29 mouse cellular contexts compared by ENCODE assay signal in the genomic region with DNA sequence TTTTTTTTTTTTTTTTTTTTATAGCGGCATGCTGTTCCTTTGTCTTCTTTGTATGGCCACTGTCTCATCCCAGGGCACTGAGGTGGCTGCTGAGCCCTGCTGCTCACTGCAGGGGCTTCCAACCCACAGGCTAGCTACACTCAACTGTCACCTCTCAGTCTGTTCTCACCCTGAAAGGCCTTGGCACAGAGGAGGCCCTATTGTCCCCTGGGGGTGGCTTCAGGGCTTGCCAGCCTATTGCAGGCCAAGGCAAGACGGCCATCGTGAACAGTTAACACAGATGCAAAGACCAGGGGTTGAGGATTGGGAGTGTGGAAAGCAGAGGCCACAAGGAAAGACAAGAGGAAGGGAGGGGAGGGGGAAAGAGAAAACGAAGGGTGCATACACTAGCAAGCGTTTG. TPM values are rescaled to one million over a fixed set of nuclear protein-coding genes. Genes with fewer than 3 reads are reported as not detected.
DNase-seq lines count a peak whose midpoint lies in the region; ATAC-seq lines count a peak whose summit lies in the region.
"Had no signal": no experiment of that assay in that cellular context is flagged by ENCODE, and none has a peak within 500 bp of the region (broad histone marks: within the 10 kb centered on the region; RNA-seq: fewer than 3 reads in every experiment).

No protein-coding gene starts in this region.

- H3K4me3 ChIP-seq in heart, embryonic 10.5 days = no peak overlapping the region
- no peak overlapping the region for H3K4me3 ChIP-seq in heart, embryonic 11.5 days (ENCODE audit: low read depth, low read length)
- no peak overlapping the region for H3K4me3 ChIP-seq in midbrain, embryonic 13.5 days (replicated peaks)
- no peak overlapping the region for H3K4me3 ChIP-seq in midbrain, embryonic 16.5 days (ENCODE audit: low read depth, low read length)
- H3K4me3 ChIP-seq: gastrocnemius, adult 2 months; heart, embryonic 12.5 days; limb, embryonic 12.5 days; midbrain, embryonic 15.5 days; neural tube, embryonic 15.5 days had no signal

- H3K27me3 ChIP-seq in heart, embryonic 10.5 days (ENCODE audit: insufficient read depth, poor library complexity, severe bottlenecking) = no peaks in the 10 kb centered on the region; the same call in 1 of the 2 replicates
- H3K27me3 ChIP-seq in heart, embryonic 11.5 days (ENCODE audit: control insufficient read depth, insufficient read depth, low read length) = no peaks in the 10 kb centered on the region
- no peaks in the 10 kb centered on the region for H3K27me3 ChIP-seq in midbrain, embryonic 13.5 days
- no peaks in the 10 kb centered on the region for H3K27me3 ChIP-seq in midbrain, embryonic 16.5 days (ENCODE audit: control insufficient read depth, insufficient read depth, low read depth, low read length)
- H3K27me3 ChIP-seq: limb, embryonic 12.5 days; midbrain, embryonic 15.5 days; neural tube, embryonic 15.5 days had no signal

- WGBS in heart, embryonic 10.5 days = 61% methylated on average over 5 of the region's 5 CpGs
- 59% methylated on average over 5 of the region's 5 CpGs for WGBS in heart, embryonic 11.5 days (ENCODE audit: insufficient replicate concordance)
- 47% methylated on average over 5 of the region's 5 CpGs for WGBS in midbrain, embryonic 13.5 days
- 40% methylated on average over 5 of the region's 5 CpGs for WGBS in midbrain, embryonic 16.5 days

- peak; percentile 71 for DNase-seq in adrenal gland, postnatal 14 days
- no peak for DNase-seq in adrenal gland, postnatal 4 days (ENCODE audit: low spot score in 2 of 2)
- DNase-seq in heart, embryonic 10.5 days (ENCODE audit: low spot score) = peak; percentile 43
- peak; percentile 58 for DNase-seq in retina, embryonic 14.5 days (ENCODE audit: low spot score)
- DNase-seq: cerebellum, adult 18-20 months; gastrocnemius, adult 2 months; heart, postnatal 10 days; kidney, adult 8-10 months; kidney, postnatal 10 days; liver, postnatal 0 days; lung, postnatal 10 days; thymus, adult 2 months; thymus, postnatal 4 days had no signal

- no peak overlapping the region for H3K4me2 ChIP-seq in heart, embryonic 11.5 days
- no peak overlapping the region for H3K4me2 ChIP-seq in midbrain, embryonic 13.5 days (replicated peaks)
- H3K4me2 ChIP-seq in midbrain, embryonic 16.5 days (ENCODE audit: low read length) = no peak overlapping the region
- H3K4me2 ChIP-seq: heart, embryonic 12.5 days; limb, embryonic 12.5 days; liver, embryonic 11.5 days; midbrain, embryonic 15.5 days; neural tube, embryonic 15.5 days had no signal

- no peak for ATAC-seq in heart, embryonic 11.5 days (replicated peaks; ENCODE audit: insufficient number of reproducible peaks, low FRiP score, low TSS enrichment)
- ATAC-seq in midbrain, embryonic 13.5 days = no peak
- ATAC-seq in midbrain, embryonic 16.5 days = no peak
- no peak for ATAC-seq in monocyte, adult 5-6 weeks (replicated peaks; ENCODE audit: insufficient number of reproducible peaks, low FRiP score, low TSS enrichment, poor library complexity, severe bottlenecking)
- ATAC-seq: inflammation-experienced regulatory T-cells, adult 6 months; liver, postnatal 0 days; midbrain, embryonic 15.5 days had no signal

- 0 out of 2 replicates have a peak, but pooled peaks cover 2% of the 10 kb centered on the region for H3K4me1 ChIP-seq in heart, embryonic 10.5 days
- H3K4me1 ChIP-seq in heart, embryonic 11.5 days (ENCODE audit: control insufficient read depth, insufficient read depth, low read length) = 0 out of 2 replicates have a peak, but pooled peaks cover 4% of the 10 kb centered on the region
- peaks cover 3% of the 10 kb centered on the region; the same call in 1 of the 2 replicates for H3K4me1 ChIP-seq in midbrain, embryonic 13.5 days (replicated peaks)
- 0 out of 2 replicates have a peak, but pooled peaks cover 2% of the 10 kb centered on the region for H3K4me1 ChIP-seq in midbrain, embryonic 16.5 days (ENCODE audit: control insufficient read depth, insufficient read depth, low read length)
- H3K4me1 ChIP-seq: midbrain, embryonic 15.5 days; neural tube, embryonic 15.5 days had no signal

- H3K9ac ChIP-seq in heart, embryonic 11.5 days (ENCODE audit: low read depth, low read length) = no peak overlapping the region
- H3K9ac ChIP-seq in midbrain, embryonic 13.5 days (replicated peaks) = no peak overlapping the region
- H3K9ac ChIP-seq in midbrain, embryonic 16.5 days (ENCODE audit: low read depth, low read length) = no peak overlapping the region
- H3K9ac ChIP-seq: heart, embryonic 12.5 days; limb, embryonic 12.5 days; liver, postnatal 0 days; midbrain, embryonic 15.5 days; neural tube, embryonic 15.5 days had no signal

- peak overlapping the region; percentile 47; the same call in 1 of the 2 replicates for H3K27ac ChIP-seq in heart, embryonic 10.5 days
- no peak overlapping the region for H3K27ac ChIP-seq in heart, embryonic 11.5 days (ENCODE audit: low read depth, low read length)
- 0 out of 2 replicates have a peak overlapping the region, but pooled peaks have one; percentile 35 for H3K27ac ChIP-seq in midbrain, embryonic 13.5 days
- H3K27ac ChIP-seq in midbrain, embryonic 16.5 days (ENCODE audit: low read length) = no peak overlapping the region
- H3K27ac ChIP-seq: gastrocnemius, adult 2 months; limb, embryonic 12.5 days; midbrain, embryonic 15.5 days; neural tube, embryonic 15.5 days; stomach, postnatal 0 days had no signal

- no peaks in the 10 kb centered on the region for H3K36me3 ChIP-seq in heart, embryonic 10.5 days
- no peaks in the 10 kb centered on the region for H3K36me3 ChIP-seq in heart, embryonic 11.5 days (ENCODE audit: control insufficient read depth, insufficient read depth, low read length)
- no peaks in the 10 kb centered on the region for H3K36me3 ChIP-seq in midbrain, embryonic 13.5 days
- H3K36me3 ChIP-seq in midbrain, embryonic 16.5 days (ENCODE audit: control insufficient read depth, insufficient read depth, low read length) = no peaks in the 10 kb centered on the region
- H3K36me3 ChIP-seq: heart, embryonic 12.5 days; limb, embryonic 12.5 days; midbrain, embryonic 15.5 days; neural tube, embryonic 15.5 days had no signal

- H3K9me3 ChIP-seq in heart, embryonic 10.5 days = no peaks in the 10 kb centered on the region
- no peaks in the 10 kb centered on the region for H3K9me3 ChIP-seq in heart, embryonic 11.5 days (replicated peaks; ENCODE audit: control insufficient read depth, low read length)
- no peaks in the 10 kb centered on the region for H3K9me3 ChIP-seq in midbrain, embryonic 13.5 days
- no peaks in the 10 kb centered on the region for H3K9me3 ChIP-seq in midbrain, embryonic 16.5 days (replicated peaks; ENCODE audit: control insufficient read depth, low read length, poor library complexity, severe bottlenecking)
- H3K9me3 ChIP-seq: midbrain, embryonic 15.5 days; neural tube, embryonic 15.5 days had no signal

RNA-seq across cellular contexts. Expression of a gene that starts 12.6 kb away (rescaled TPM):
- not detected in 2 replicates for total RNA-seq in adrenal gland, postnatal 14 days (2021)
- not detected for total RNA-seq in adrenal gland, postnatal 4 days (2021)
- polyA plus RNA-seq in heart, embryonic 10.5 days (2016; fragmentation: Nextera tagmentation; extraction: Ambion mirVana) = 0.15 TPM in 1 of 2 replicates, not detected in the other
- 0.53 TPM in 1 of 2 replicates, not detected in the other for polyA plus RNA-seq in heart, embryonic 11.5 days (2014; fragmentation: Nextera tagmentation; extraction: Ambion mirVana)
- not detected in 2 replicates for polyA plus RNA-seq in midbrain, embryonic 13.5 days (2015; fragmentation: Nextera tagmentation; extraction: Ambion mirVana)
- 0.11 and 0.23 TPM in 2 replicates for polyA plus RNA-seq in midbrain, embryonic 16.5 days (2015; fragmentation: Nextera tagmentation; extraction: Ambion mirVana)
- total RNA-seq in monocyte, adult 5-6 weeks (2017) = not detected in 3 replicates
- total RNA-seq: common myeloid progenitor, adult 5-6 weeks; ES-E14; gastrocnemius, adult 2 months; gastrocnemius, postnatal 4 days; heart, postnatal 10 days had no signal
- polyA plus RNA-seq: forebrain, embryonic 11.5 days; hindbrain, embryonic 11.5 days; inflammation-experienced regulatory T-cells, adult 6 months; limb, embryonic 12.5 days; liver, embryonic 11.5 days; liver, postnatal 0 days; midbrain, embryonic 15.5 days; neural tube, embryonic 15.5 days; stomach, postnatal 0 days; thymus, adult 2 months had no signal

RNA-seq across cellular contexts. Expression of a gene that starts 52.5 kb away (rescaled TPM):
- total RNA-seq in adrenal gland, postnatal 14 days (2021) = 0.30 and 0.75 TPM in 2 replicates
- not detected for total RNA-seq in adrenal gland, postnatal 4 days (2021)
- polyA plus RNA-seq in heart, embryonic 10.5 days (2016; fragmentation: Nextera tagmentation; extraction: Ambion mirVana) = 0.80 and 0.92 TPM in 2 replicates
- 0.99 and 1.1 TPM in 2 replicates for polyA plus RNA-seq in heart, embryonic 11.5 days (2014; fragmentation: Nextera tagmentation; extraction: Ambion mirVana)
- polyA plus RNA-seq in midbrain, embryonic 13.5 days (2015; fragmentation: Nextera tagmentation; extraction: Ambion mirVana) = 0.73 and 0.82 TPM in 2 replicates
- 0.36 and 0.50 TPM in 2 replicates for polyA plus RNA-seq in midbrain, embryonic 16.5 days (2015; fragmentation: Nextera tagmentation; extraction: Ambion mirVana)
- total RNA-seq in monocyte, adult 5-6 weeks (2017) = 1.4 to 4.2 TPM (median 4.0 TPM) in 3 replicates
- total RNA-seq: gastrocnemius, adult 2 months; heart, postnatal 10 days had no signal

Comparison
In these comparisons a context has a peak if more than half of its experiments do, and no peak if none do; other contexts are left out.
1. DNase-seq: peak in adrenal gland, postnatal 14 days (single experiment), heart, embryonic 10.5 days (single experiment) and retina, embryonic 14.5 days (single experiment); none in adrenal gland, postnatal 4 days (0 of 2).
2. H3K27ac ChIP-seq: peak in heart, embryonic 10.5 days (single experiment) and midbrain, embryonic 13.5 days (single experiment); none in heart, embryonic 11.5 days (single experiment) and midbrain, embryonic 16.5 days (single experiment).